Comparison of ENCODE assay signal across 10 mouse cellular contexts in genomic region chr8:26384305-26384993, GRCm38 (mm10).
DNase-seq lines count a peak whose midpoint lies in the region; ATAC-seq and TF ChIP-seq lines count a peak whose summit lies in the region.
"Had no signal": no experiment of that assay in that cellular context is flagged by ENCODE, and none has a peak within 500 bp of the region (broad histone marks: within the 10 kb centered on the region; RNA-seq: fewer than 3 reads in every experiment).

No protein-coding gene starts in this region.

- no peaks in the 10 kb centered on the region for H3K36me3 ChIP-seq in hindbrain, embryonic 10.5 days
- H3K36me3 ChIP-seq in hindbrain, embryonic 16.5 days (ENCODE audit: control insufficient read depth, insufficient read depth, low read length), result no peaks in the 10 kb centered on the region
- no peaks in the 10 kb centered on the region for H3K36me3 ChIP-seq in embryonic facial prominence, embryonic 14.5 days (ENCODE audit: control insufficient read depth, insufficient read depth, low read length)
- no peaks in the 10 kb centered on the region for H3K36me3 ChIP-seq in hindbrain, embryonic 14.5 days (replicated peaks; ENCODE audit: control insufficient read depth, insufficient read depth)
- H3K36me3 ChIP-seq in lung, embryonic 14.5 days (ENCODE audit: insufficient read depth), result no peaks in the 10 kb centered on the region
- H3K36me3 ChIP-seq: embryonic facial prominence, embryonic 15.5 days had no signal

- WGBS in hindbrain, embryonic 10.5 days, result 9% methylated on average over 3 of the region's 3 CpGs
- WGBS in hindbrain, embryonic 16.5 days, result 6% methylated on average over 3 of the region's 3 CpGs
- 5% methylated on average over 3 of the region's 3 CpGs for WGBS in embryonic facial prominence, embryonic 14.5 days
- 2% methylated on average over 3 of the region's 3 CpGs for WGBS in hindbrain, embryonic 14.5 days
- WGBS in lung, embryonic 14.5 days, result 10% methylated on average over 3 of the region's 3 CpGs

- H3K4me2 ChIP-seq in hindbrain, embryonic 16.5 days (ENCODE audit: low read length), result no peak overlapping the region
- H3K4me2 ChIP-seq in embryonic facial prominence, embryonic 14.5 days (ENCODE audit: low read depth, low read length), result no peak overlapping the region
- H3K4me2 ChIP-seq in hindbrain, embryonic 14.5 days (replicated peaks), result no peak overlapping the region
- H3K4me2 ChIP-seq in lung, embryonic 14.5 days, result no peak overlapping the region
- H3K4me2 ChIP-seq: embryonic facial prominence, embryonic 15.5 days had no signal

- TF ChIP-seq CTCF in lung, embryonic 14.5 days (IDR thresholded peaks at IDR 0.05; ENCODE audit: low read depth), result no peak

- H3K27me3 ChIP-seq in hindbrain, embryonic 10.5 days (ENCODE audit: insufficient read depth, poor library complexity, severe bottlenecking), result peaks cover 3% of the 10 kb centered on the region; the same call in 1 of the 2 replicates
- H3K27me3 ChIP-seq in hindbrain, embryonic 16.5 days (replicated peaks; ENCODE audit: control insufficient read depth, insufficient read depth, low read length), result no peaks in the 10 kb centered on the region
- no peaks in the 10 kb centered on the region for H3K27me3 ChIP-seq in embryonic facial prominence, embryonic 14.5 days (replicated peaks; ENCODE audit: control insufficient read depth, insufficient read depth, low read length)
- H3K27me3 ChIP-seq in hindbrain, embryonic 14.5 days (ENCODE audit: control insufficient read depth, insufficient read depth, low read length), result no peaks in the 10 kb centered on the region
- no peaks in the 10 kb centered on the region; the same call in 1 of the 2 replicates for H3K27me3 ChIP-seq in lung, embryonic 14.5 days (ENCODE audit: insufficient read depth, low read length)

- no peak overlapping the region for H3K4me3 ChIP-seq in hindbrain, embryonic 10.5 days
- no peak overlapping the region for H3K4me3 ChIP-seq in hindbrain, embryonic 16.5 days (ENCODE audit: low read length)
- H3K4me3 ChIP-seq in embryonic facial prominence, embryonic 14.5 days (ENCODE audit: low read depth, low read length), result no peak overlapping the region
- no peak overlapping the region for H3K4me3 ChIP-seq in hindbrain, embryonic 14.5 days (replicated peaks; ENCODE audit: low read length)
- H3K4me3 ChIP-seq in lung, embryonic 14.5 days (ENCODE audit: low read depth, low read length), result no peak overlapping the region
- H3K4me3 ChIP-seq: embryonic facial prominence, embryonic 15.5 days; myocyte had no signal

- H3K9me3 ChIP-seq in hindbrain, embryonic 10.5 days, result no peaks in the 10 kb centered on the region
- H3K9me3 ChIP-seq in hindbrain, embryonic 16.5 days (ENCODE audit: control insufficient read depth, low read length), result no peaks in the 10 kb centered on the region
- no peaks in the 10 kb centered on the region for H3K9me3 ChIP-seq in embryonic facial prominence, embryonic 14.5 days (ENCODE audit: control insufficient read depth, low read length)
- H3K9me3 ChIP-seq in hindbrain, embryonic 14.5 days (ENCODE audit: control insufficient read depth, low read length), result no peaks in the 10 kb centered on the region
- no peaks in the 10 kb centered on the region for H3K9me3 ChIP-seq in lung, embryonic 14.5 days (ENCODE audit: low read depth, low read length)
- H3K9me3 ChIP-seq: embryonic facial prominence, embryonic 15.5 days had no signal

- H3K27ac ChIP-seq in hindbrain, embryonic 10.5 days, result peak overlapping the region; percentile 67; the same call in 1 of the 2 replicates
- H3K27ac ChIP-seq in hindbrain, embryonic 16.5 days (ENCODE audit: low read depth, low read length), result no peak overlapping the region
- H3K27ac ChIP-seq in embryonic facial prominence, embryonic 14.5 days (replicated peaks; ENCODE audit: low read depth, low read length), result no peak overlapping the region
- no peak overlapping the region for H3K27ac ChIP-seq in hindbrain, embryonic 14.5 days
- no peak overlapping the region for H3K27ac ChIP-seq in lung, embryonic 14.5 days (ENCODE audit: low read depth)
- H3K27ac ChIP-seq: embryonic facial prominence, embryonic 15.5 days had no signal

- no peak overlapping the region for H3K9ac ChIP-seq in hindbrain, embryonic 16.5 days (ENCODE audit: low read depth, low read length)
- H3K9ac ChIP-seq in embryonic facial prominence, embryonic 14.5 days (ENCODE audit: low read depth, low read length), result no peak overlapping the region
- H3K9ac ChIP-seq in hindbrain, embryonic 14.5 days, result no peak overlapping the region
- no peak overlapping the region for H3K9ac ChIP-seq in lung, embryonic 14.5 days
- H3K9ac ChIP-seq: embryonic facial prominence, embryonic 15.5 days had no signal

- peaks cover 22% of the 10 kb centered on the region for H3K4me1 ChIP-seq in hindbrain, embryonic 10.5 days (replicated peaks)
- 0 out of 2 replicates have a peak, but pooled peaks cover 2% of the 10 kb centered on the region for H3K4me1 ChIP-seq in hindbrain, embryonic 16.5 days (ENCODE audit: control insufficient read depth, insufficient read depth, low read depth, low read length)
- H3K4me1 ChIP-seq in embryonic facial prominence, embryonic 14.5 days (ENCODE audit: control insufficient read depth, insufficient read depth, low read length), result peaks cover 10% of the 10 kb centered on the region
- peaks cover 16% of the 10 kb centered on the region for H3K4me1 ChIP-seq in hindbrain, embryonic 14.5 days (replicated peaks; ENCODE audit: control insufficient read depth, insufficient read depth, low read length)
- H3K4me1 ChIP-seq in lung, embryonic 14.5 days (ENCODE audit: insufficient read depth), result 0 out of 2 replicates have a peak, but pooled peaks cover 3% of the 10 kb centered on the region

- DNase-seq in hindbrain, embryonic 10.5 days (ENCODE audit: low spot score), result peak; percentile 35
- DNase-seq in embryonic facial prominence, embryonic 14.5 days (ENCODE audit: low spot score), result no peak
- peak; percentile 44 for DNase-seq in hindbrain, embryonic 14.5 days (ENCODE audit: low spot score)
- peak; percentile 40 for DNase-seq in lung, embryonic 14.5 days
- peak; percentile 23 for DNase-seq in urinary bladder, postnatal 25 days (ENCODE audit: low spot score)
- no peak for DNase-seq in layer of hippocampus, adult 9-10 months (ENCODE audit: low spot score)
- DNase-seq in spleen, postnatal 14 days (ENCODE audit: low spot score in 2 of 2), result no peak

- no peak for ATAC-seq in hindbrain, embryonic 16.5 days
- ATAC-seq in embryonic facial prominence, embryonic 14.5 days (ENCODE audit: low read depth), result peak; percentile 72; the same call in 1 of the 2 replicates
- peak; percentile 59; the same call in 1 of the 2 replicates for ATAC-seq in hindbrain, embryonic 14.5 days (ENCODE audit: low FRiP score)
- ATAC-seq in lung, embryonic 14.5 days (ENCODE audit: insufficient read depth), result peak; percentile 74; the same call in 1 of the 2 replicates

Comparison
In these comparisons a context has a peak if more than half of its experiments do, and no peak if none do; other contexts are left out.
1. DNase-seq: peak in hindbrain, embryonic 10.5 days (single experiment), hindbrain, embryonic 14.5 days (single experiment), lung, embryonic 14.5 days (single experiment) and urinary bladder, postnatal 25 days (single experiment); none in embryonic facial prominence, embryonic 14.5 days (single experiment), layer of hippocampus, adult 9-10 months (single experiment) and spleen, postnatal 14 days (0 of 2).